Mouse (Mus musculus): ENCODE data around the gene Mettl27. TPM values are rescaled to one million over a fixed set of nuclear protein-coding genes. Genes with fewer than 3 reads are reported as not detected.

The Mettl27 gene
- total and polyA plus RNA-seq, 2 experiments from 2014 or later: 8.3 to 9.4 TPM

GRCm38 (mm10) chr5:134974294-134974693, 42.1 kb downstream of the Mettl27 start:
- Histone ChIP-seq H3K9ac (replicated peaks; ENCODE audit: low read depth, low read length) (no peak overlapping the region), H3K4me3 (ENCODE audit: low read depth, low read length) (no peak overlapping the region), H3K27me3 (ENCODE audit: control insufficient read depth, insufficient read depth, low read length) (no peaks in the 10 kb centered on the region), H3K36me3 (replicated peaks; ENCODE audit: control insufficient read depth, insufficient read depth, low read length) (no peaks in the 10 kb centered on the region), H3K9me3 (replicated peaks; ENCODE audit: control insufficient read depth, low read length) (no peaks in the 10 kb centered on the region), H3K4me2 (ENCODE audit: low read depth, low read length) (no peak overlapping the region), H3K4me1 (ENCODE audit: control insufficient read depth, insufficient read depth) (peaks cover 4% of the 10 kb centered on the region; the same call in 1 of the 2 replicates), H3K27ac (ENCODE audit: low read depth) (no peak overlapping the region)
- ATAC-seq (ENCODE audit: insufficient read depth, low read depth) (no peak), DNase-seq (ENCODE audit: low spot score) (no peak)
- TF ChIP-seq CTCF (IDR thresholded peaks at IDR 0.05; ENCODE audit: low read depth) (no peak), EP300 (IDR thresholded peaks at IDR 0.05; ENCODE audit: low read depth) (no peak)
- WGBS: 12% methylated on average over 7 of the region's 7 CpGs

GRCm38 (mm10) chr5:134974921-134975320, 42.8 kb downstream of the Mettl27 start:
- H3K36me3 ChIP-seq (replicated peaks; ENCODE audit: control insufficient read depth, insufficient read depth, low read length): no peaks in the 10 kb centered on the region
- no peak overlapping the region for H3K27ac ChIP-seq (ENCODE audit: low read depth)
- H3K9ac ChIP-seq (replicated peaks; ENCODE audit: low read depth, low read length): no peak overlapping the region
- WGBS: 49% methylated on average over 2 of the region's 2 CpGs
- no peaks in the 10 kb centered on the region for H3K27me3 ChIP-seq (ENCODE audit: control insufficient read depth, insufficient read depth, low read length)
- TF ChIP-seq EP300 (IDR thresholded peaks at IDR 0.05; ENCODE audit: low read depth) (no peak), CTCF (IDR thresholded peaks at IDR 0.05; ENCODE audit: low read depth) (no peak)
- no peak for DNase-seq (ENCODE audit: low spot score)
- H3K4me3 ChIP-seq (ENCODE audit: low read depth, low read length): no peak overlapping the region
- no peaks in the 10 kb centered on the region for H3K9me3 ChIP-seq (replicated peaks; ENCODE audit: control insufficient read depth, low read length)
- no peak for ATAC-seq (ENCODE audit: insufficient read depth, low read depth)
- peaks cover 4% of the 10 kb centered on the region; the same call in 1 of the 2 replicates for H3K4me1 ChIP-seq (ENCODE audit: control insufficient read depth, insufficient read depth)
- H3K4me2 ChIP-seq (ENCODE audit: low read depth, low read length): no peak overlapping the region

DNA sequence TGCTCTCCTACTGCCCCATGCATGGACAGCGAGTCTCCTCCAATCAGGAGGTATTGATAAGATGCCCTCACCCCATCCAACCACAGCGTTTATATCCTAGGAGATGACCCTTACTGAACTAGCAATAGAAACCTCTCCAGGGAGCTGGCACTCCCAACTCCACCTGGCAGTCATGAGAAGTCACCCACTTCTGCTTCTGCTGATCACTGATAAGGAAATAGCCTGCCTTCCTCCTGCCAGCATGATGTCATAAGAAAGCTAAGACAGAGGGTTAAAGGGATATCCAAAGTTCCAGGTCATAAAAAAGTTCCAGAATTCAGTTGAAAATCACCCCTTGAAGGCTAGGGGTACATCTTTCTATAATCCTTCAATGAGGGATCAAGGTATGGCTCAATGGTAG, 44.0 kb downstream of the Mettl27 start:
- no peak for DNase-seq (ENCODE audit: low spot score)
- TF ChIP-seq CTCF (IDR thresholded peaks at IDR 0.05; ENCODE audit: low read depth): no peak
- no peak for TF ChIP-seq EP300 (IDR thresholded peaks at IDR 0.05; ENCODE audit: low read depth)
- H3K4me3 ChIP-seq (ENCODE audit: low read depth, low read length): no peak overlapping the region
- no peak overlapping the region for H3K9ac ChIP-seq (replicated peaks; ENCODE audit: low read depth, low read length)
- no peaks in the 10 kb centered on the region for H3K27me3 ChIP-seq (ENCODE audit: control insufficient read depth, insufficient read depth, low read length)
- peaks cover 4% of the 10 kb centered on the region; the same call in 1 of the 2 replicates for H3K4me1 ChIP-seq (ENCODE audit: control insufficient read depth, insufficient read depth)
- H3K4me2 ChIP-seq (ENCODE audit: low read depth, low read length): no peak overlapping the region
- no peak for ATAC-seq (ENCODE audit: insufficient read depth, low read depth)
- WGBS: 57% methylated on average over 2 of the region's 2 CpGs
- H3K9me3 ChIP-seq (replicated peaks; ENCODE audit: control insufficient read depth, low read length): no peaks in the 10 kb centered on the region
- no peak overlapping the region for H3K27ac ChIP-seq (ENCODE audit: low read depth)
- H3K36me3 ChIP-seq (replicated peaks; ENCODE audit: control insufficient read depth, insufficient read depth, low read length): no peaks in the 10 kb centered on the region

- Histone ChIP-seq H3K4me2 (ENCODE audit: low read depth, low read length) (no peak overlapping the region), H3K9me3 (replicated peaks; ENCODE audit: control insufficient read depth, low read length) (no peaks in the 10 kb centered on the region), H3K36me3 (replicated peaks; ENCODE audit: control insufficient read depth, insufficient read depth, low read length) (no peaks in the 10 kb centered on the region), H3K9ac (replicated peaks; ENCODE audit: low read depth, low read length) (no peak overlapping the region), H3K4me3 (ENCODE audit: low read depth, low read length) (no peak overlapping the region), H3K4me1 (ENCODE audit: control insufficient read depth, insufficient read depth) (peaks cover 4% of the 10 kb centered on the region; the same call in 1 of the 2 replicates), H3K27ac (ENCODE audit: low read depth) (no peak overlapping the region), H3K27me3 (ENCODE audit: control insufficient read depth, insufficient read depth, low read length) (no peaks in the 10 kb centered on the region)
- ATAC-seq (ENCODE audit: insufficient read depth, low read depth) (no peak), DNase-seq (ENCODE audit: low spot score) (no peak)
- WGBS: 71% methylated on average over 14 of the region's 14 CpGs
- TF ChIP-seq CTCF (IDR thresholded peaks at IDR 0.05; ENCODE audit: low read depth): no peak
- no peak for TF ChIP-seq EP300 (IDR thresholded peaks at IDR 0.05; ENCODE audit: low read depth)
Measured at GRCm38 (mm10) chr5:134976577-134977250, 44.5 kb downstream of the Mettl27 start.

DNA sequence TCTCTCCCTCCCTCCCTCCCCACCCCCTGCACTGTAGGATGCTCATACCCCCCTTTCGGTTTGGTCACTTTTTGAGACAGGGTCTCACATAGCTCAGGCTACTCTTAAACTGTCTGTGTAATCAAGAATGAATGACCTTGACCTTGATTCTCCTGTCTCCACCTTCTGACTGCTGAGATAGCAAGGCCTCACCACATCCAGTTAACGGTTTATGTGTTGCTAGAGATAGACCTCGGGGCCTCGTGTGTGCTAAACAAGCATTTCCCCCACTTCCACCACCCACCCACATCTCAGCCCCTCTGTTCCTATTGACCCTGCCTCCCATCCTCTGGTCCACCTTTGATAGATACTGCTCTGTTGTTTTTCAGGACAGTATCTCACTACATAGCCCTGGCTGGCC, 45.7 kb downstream of the Mettl27 start:
- no peaks in the 10 kb centered on the region for H3K27me3 ChIP-seq (ENCODE audit: control insufficient read depth, insufficient read depth, low read length)
- H3K4me2 ChIP-seq (ENCODE audit: low read depth, low read length): no peak overlapping the region
- no peaks in the 10 kb centered on the region for H3K9me3 ChIP-seq (replicated peaks; ENCODE audit: control insufficient read depth, low read length)
- WGBS: 34% methylated on average over 4 of the region's 4 CpGs
- H3K9ac ChIP-seq (replicated peaks; ENCODE audit: low read depth, low read length): no peak overlapping the region
- TF ChIP-seq EP300 (IDR thresholded peaks at IDR 0.05; ENCODE audit: low read depth): no peak
- TF ChIP-seq CTCF (IDR thresholded peaks at IDR 0.05; ENCODE audit: low read depth): no peak
- no peak overlapping the region for H3K4me3 ChIP-seq (ENCODE audit: low read depth, low read length)
- no peaks in the 10 kb centered on the region for H3K36me3 ChIP-seq (replicated peaks; ENCODE audit: control insufficient read depth, insufficient read depth, low read length)
- DNase-seq (ENCODE audit: low spot score): no peak
- H3K27ac ChIP-seq (ENCODE audit: low read depth): no peak overlapping the region
- peaks cover 4% of the 10 kb centered on the region; the same call in 1 of the 2 replicates for H3K4me1 ChIP-seq (ENCODE audit: control insufficient read depth, insufficient read depth)
- no peak for ATAC-seq (ENCODE audit: insufficient read depth, low read depth)

DNA sequence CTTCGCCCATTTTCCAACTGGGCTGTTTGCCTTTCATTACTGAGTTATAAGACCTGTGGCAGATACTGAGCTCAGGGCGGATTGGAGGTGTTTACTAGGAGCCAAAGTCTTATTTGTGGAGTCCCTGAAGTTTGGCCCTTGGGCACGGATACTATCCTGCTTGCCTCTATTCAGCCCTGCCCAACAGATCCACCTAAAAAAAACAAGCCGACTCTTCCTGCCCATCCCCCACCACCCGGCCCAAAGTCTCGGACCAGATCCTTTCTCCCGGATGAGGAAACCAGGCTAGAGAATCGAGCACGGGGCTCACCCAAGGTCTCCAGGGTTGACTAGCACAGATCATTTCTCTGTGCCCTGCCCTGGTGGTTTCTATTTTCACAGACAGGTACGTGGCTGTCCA, 49.0 kb downstream of the Mettl27 start:
- 46% methylated on average over 10 of the region's 10 CpGs for WGBS
- no peak for ATAC-seq (ENCODE audit: insufficient read depth, low read depth)

More for the DNA sequence above, 49.0 kb downstream of the Mettl27 start:
- Histone ChIP-seq H3K4me1 (ENCODE audit: control insufficient read depth, insufficient read depth) (no peaks in the 10 kb centered on the region), H3K27ac (ENCODE audit: low read depth) (no peak overlapping the region), H3K4me3 (ENCODE audit: low read depth, low read length) (no peak overlapping the region), H3K27me3 (ENCODE audit: control insufficient read depth, insufficient read depth, low read length) (peaks cover 24% of the 10 kb centered on the region), H3K9ac (replicated peaks; ENCODE audit: low read depth, low read length) (no peak overlapping the region), H3K9me3 (replicated peaks; ENCODE audit: control insufficient read depth, low read length) (no peaks in the 10 kb centered on the region), H3K4me2 (ENCODE audit: low read depth, low read length) (no peak overlapping the region), H3K36me3 (replicated peaks; ENCODE audit: control insufficient read depth, insufficient read depth, low read length) (no peaks in the 10 kb centered on the region)
- DNase-seq (ENCODE audit: low spot score): no peak
- TF ChIP-seq EP300 (IDR thresholded peaks at IDR 0.05; ENCODE audit: low read depth) (no peak), CTCF (IDR thresholded peaks at IDR 0.05; ENCODE audit: low read depth) (no peak)

Data from heart, postnatal 0 days (tissue).